Mouse (Mus musculus) MEL (cell line): Measurements from ENCODE around the gene Znhit1.

Experiments
- CHD1 ChIP-seq: IDR thresholded peaks from 2 replicates; pipeline ENCODE4 v1.6.1; 2012; ENCODE audit warnings: low read depth, mild to moderate bottlenecking, inconsistent platforms, low read length, improper control_type of control experiment
- CTCF ChIP-seq, 3 experiments: IDR thresholded peaks in 2 of 3; conservative IDR thresholded peaks in 1 of 3; 2 replicates each; pipeline ENCODE4 v1.5.1; 2011 to 2012; ENCODE audit warnings: low read length in 3 of 3, low read depth in 2 of 3, mild to moderate bottlenecking in 2 of 3, improper control_type of control experiment in 1 of 3, inconsistent platforms in 1 of 3, mixed read lengths in 1 of 3, moderate library complexity in 1 of 3; ENCODE audit not compliant: control insufficient read depth in 1 of 3, insufficient read depth in 1 of 3, poor library complexity in 1 of 3, severe bottlenecking in 1 of 3
- GATA1 ChIP-seq: IDR thresholded peaks from 2 replicates; pipeline ENCODE4 v1.6.1; 2011; ENCODE audit warnings: low read depth, low read length, improper control_type of control experiment
- NRF1 ChIP-seq: IDR thresholded peaks from 2 replicates; pipeline ENCODE4 v1.6.1; 2014; ENCODE audit warnings: low read depth, mild to moderate bottlenecking, inconsistent platforms, low read length, improper control_type of control experiment, moderate library complexity; ENCODE audit not compliant: poor library complexity, insufficient read depth, severe bottlenecking
- POLR2A ChIP-seq, 2 experiments: IDR thresholded peaks; 2 replicates each; pipeline ENCODE4 v1.6.1; 2011 to 2012; ENCODE audit warnings: low read length in 2 of 2, mild to moderate bottlenecking in 2 of 2, control low read depth in 1 of 2, improper control_type of control experiment in 1 of 2, low read depth in 1 of 2, moderate library complexity in 1 of 2; ENCODE audit not compliant: control insufficient read depth in 1 of 2, insufficient read depth in 1 of 2, poor library complexity in 1 of 2
- TAL1 ChIP-seq: IDR thresholded peaks from 2 replicates; pipeline ENCODE4 v1.6.1; 2012; ENCODE audit warnings: mild to moderate bottlenecking, inconsistent platforms, low read length, moderate library complexity, mixed read lengths

GRCm38 (mm10) chr5:136986695-136987137 lies 1.1 kb downstream of the Znhit1 start, which contains the start of gene Plod3:
- TF ChIP-seq NRF1 (peak; percentile 94), CTCF (IDR thresholded peaks at IDR 0.05 in 2 of 3, conservative IDR thresholded peaks at IDR 0.05 in 1 of 3; ENCODE audit: control insufficient read depth in 1 of 3, insufficient read depth in 1 of 3, low read depth in 2 of 3, low read length in 3 of 3, poor library complexity in 1 of 3, severe bottlenecking in 1 of 3) (no peak), CHD1 (0 out of 2 replicates have a peak, but pooled peaks have one; percentile 60), POLR2A (IDR thresholded peaks at IDR 0.05; ENCODE audit: control insufficient read depth in 1 of 2, insufficient read depth in 1 of 2, low read depth in 1 of 2, low read length in 2 of 2, poor library complexity in 1 of 2) (peak; percentile 47 to 77; a peak in 3 of 4 replicates), GATA1 (no peak), TAL1 (no peak)
